Mouse (Mus musculus) frontal cortex, adult 2 months (tissue): Measurements from ENCODE around the gene Tspan9. TPM values are rescaled to one million over a fixed set of nuclear protein-coding genes. Genes with fewer than 3 reads are reported as not detected.

Experiments
- DNase-seq, 2 experiments: peaks; one replicate each; pipeline ENCODE4 v3.0.0; 2022; ENCODE audit warnings: low spot score in 1 of 2; ENCODE audit errors: extremely low spot score in 1 of 2
- polyA plus RNA-seq: library from polyadenylated mRNA; depleted of rRNA; stranded (reverse); fragments of >200 nt; gene quantifications from 2 replicates; pipeline ENCODE4 v1.2.3, GENCODE M21; 2012

Tspan9 gene
- polyA plus RNA-seq, 1 experiment, result 56.9 TPM

DNA sequence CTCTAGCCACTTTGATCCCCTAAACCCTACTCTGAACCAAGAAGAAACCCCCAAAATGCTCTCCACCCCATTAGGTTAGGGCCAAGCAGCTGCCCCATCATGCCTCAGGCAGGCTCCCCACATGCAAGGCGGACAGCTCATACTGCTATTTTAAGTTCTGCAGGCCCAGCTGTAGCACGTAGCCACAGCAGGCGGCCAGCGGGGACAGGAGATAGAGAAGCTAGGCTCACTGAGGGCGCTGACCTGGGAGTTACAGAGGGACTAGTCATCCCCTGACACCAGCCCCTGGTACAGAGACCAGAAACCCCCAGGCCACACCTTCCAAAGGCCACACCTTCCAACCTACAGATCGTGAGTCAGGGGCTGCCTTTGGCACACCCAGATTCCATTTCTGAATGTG, 96.6 kb downstream of the Tspan9 start:
- DNase-seq, result no peak

- no peak for DNase-seq
Observed at GRCm38 (mm10) chr6:128044691-128045090, 98.7 kb downstream of the Tspan9 start.

- no peak for DNase-seq
Observed at GRCm38 (mm10) chr6:128043486-128043885, 99.9 kb downstream of the Tspan9 start.

- DNase-seq, result no peak
Observed at GRCm38 (mm10) chr6:128041836-128042235, 101.6 kb downstream of the Tspan9 start.

- no peak for DNase-seq
Observed at GRCm38 (mm10) chr6:128039077-128039766, 104.2 kb downstream of the Tspan9 start.

DNA sequence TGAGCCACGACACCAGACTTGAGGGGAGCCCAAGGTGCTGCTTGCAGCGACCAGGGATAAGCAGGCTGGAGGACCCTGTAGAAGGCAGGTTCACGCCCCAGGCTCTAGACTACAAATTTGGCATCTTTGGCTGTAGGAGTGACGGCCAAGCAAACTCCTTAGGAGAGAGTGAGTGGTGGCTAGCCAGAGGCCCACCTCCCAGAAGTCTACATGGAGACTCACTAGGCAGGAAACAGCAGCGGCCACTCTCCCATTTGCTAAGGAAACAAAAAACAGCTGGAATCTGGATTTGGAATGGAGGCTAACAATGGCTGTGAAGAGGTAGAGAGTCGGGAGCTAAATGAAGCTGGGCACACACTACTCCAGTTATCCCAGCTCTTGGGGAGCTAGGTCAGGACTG, 104.8 kb downstream of the Tspan9 start:
- no peak for DNase-seq

DNA sequence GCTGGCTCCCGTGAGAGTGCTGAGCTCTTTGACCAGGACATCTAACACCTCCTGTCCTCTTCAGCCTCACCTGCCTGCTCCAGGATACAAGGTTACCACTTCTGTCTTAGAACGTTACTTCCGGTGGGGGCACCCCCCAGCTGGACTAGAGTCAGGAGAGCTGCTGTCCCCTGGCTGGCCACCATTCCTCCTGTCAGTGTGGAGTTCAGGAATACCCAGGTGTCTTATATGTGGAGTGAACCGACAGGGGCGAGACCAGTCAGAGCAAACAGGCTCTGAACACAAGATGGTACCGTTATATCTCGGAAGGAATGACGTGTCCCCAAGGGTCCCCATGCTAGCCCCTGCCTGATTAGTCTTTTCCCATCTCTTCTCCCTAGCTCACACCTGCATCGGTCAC, 106.8 kb downstream of the Tspan9 start:
- DNase-seq, result no peak

- DNase-seq, result peak; percentile 15 to 35
Observed at GRCm38 (mm10) chr6:128035930-128036309, 107.5 kb downstream of the Tspan9 start.

GRCm38 (mm10) chr6:128035250-128035929, 108.0 kb downstream of the Tspan9 start:
- peak; percentile 28 to 71 for DNase-seq

- peak in 1 of 2 experiments; percentile 50 for DNase-seq
Observed at GRCm38 (mm10) chr6:128034317-128035249, 108.8 kb downstream of the Tspan9 start.

- DNase-seq, result no peak
Observed at GRCm38 (mm10) chr6:128033868-128034250, 109.5 kb downstream of the Tspan9 start.

- no peak for DNase-seq
Observed at GRCm38 (mm10) chr6:128033172-128033867, 110.1 kb downstream of the Tspan9 start.

GRCm38 (mm10) chr6:128032252-128033171, 110.9 kb downstream of the Tspan9 start:
- peak; percentile 45 to 92 for DNase-seq

DNA sequence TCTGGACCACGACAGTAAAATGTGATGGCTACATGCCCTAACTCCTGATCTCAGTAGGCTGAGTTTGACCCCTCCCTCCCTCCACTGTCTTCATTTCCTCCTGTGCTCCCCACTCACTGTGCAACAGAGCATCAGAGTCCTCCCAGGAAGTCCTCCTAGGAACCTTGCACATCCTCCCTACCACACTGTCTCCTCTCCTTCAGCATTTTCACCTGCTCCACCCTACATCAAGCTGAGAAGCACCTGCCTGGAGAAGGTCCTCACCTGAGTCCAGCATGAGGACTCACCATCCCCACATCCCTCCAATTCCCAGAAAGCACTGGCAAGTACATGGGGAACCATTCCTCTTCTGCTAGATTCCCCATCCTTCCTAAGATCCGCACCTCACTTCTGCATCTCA, 111.8 kb downstream of the Tspan9 start:
- no peak for DNase-seq

DNA sequence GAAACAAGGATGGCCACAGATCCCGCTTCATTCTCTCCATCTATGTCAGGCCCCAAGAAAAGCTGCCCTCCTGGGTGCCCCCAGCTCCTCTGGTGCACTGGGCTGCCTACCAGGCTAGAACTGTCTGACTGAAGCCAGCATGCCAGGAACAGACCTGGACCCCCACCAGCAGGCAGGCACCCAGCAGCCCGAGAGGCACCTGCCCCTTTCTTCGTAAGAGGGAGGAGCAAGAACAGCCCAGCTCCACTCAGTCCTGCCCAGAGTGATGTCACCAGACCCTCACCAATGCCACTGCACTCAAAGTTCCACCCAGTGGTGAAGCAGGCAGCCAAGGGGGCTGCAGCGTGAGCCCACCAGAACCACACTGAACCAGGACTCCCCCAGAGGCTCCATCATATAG, 112.3 kb downstream of the Tspan9 start:
- no peak for DNase-seq

GRCm38 (mm10) chr6:128030475-128030874, 112.9 kb downstream of the Tspan9 start:
- DNase-seq, result no peak

- DNase-seq, result no peak
Observed at GRCm38 (mm10) chr6:128029517-128030348, 113.7 kb downstream of the Tspan9 start.

DNA sequence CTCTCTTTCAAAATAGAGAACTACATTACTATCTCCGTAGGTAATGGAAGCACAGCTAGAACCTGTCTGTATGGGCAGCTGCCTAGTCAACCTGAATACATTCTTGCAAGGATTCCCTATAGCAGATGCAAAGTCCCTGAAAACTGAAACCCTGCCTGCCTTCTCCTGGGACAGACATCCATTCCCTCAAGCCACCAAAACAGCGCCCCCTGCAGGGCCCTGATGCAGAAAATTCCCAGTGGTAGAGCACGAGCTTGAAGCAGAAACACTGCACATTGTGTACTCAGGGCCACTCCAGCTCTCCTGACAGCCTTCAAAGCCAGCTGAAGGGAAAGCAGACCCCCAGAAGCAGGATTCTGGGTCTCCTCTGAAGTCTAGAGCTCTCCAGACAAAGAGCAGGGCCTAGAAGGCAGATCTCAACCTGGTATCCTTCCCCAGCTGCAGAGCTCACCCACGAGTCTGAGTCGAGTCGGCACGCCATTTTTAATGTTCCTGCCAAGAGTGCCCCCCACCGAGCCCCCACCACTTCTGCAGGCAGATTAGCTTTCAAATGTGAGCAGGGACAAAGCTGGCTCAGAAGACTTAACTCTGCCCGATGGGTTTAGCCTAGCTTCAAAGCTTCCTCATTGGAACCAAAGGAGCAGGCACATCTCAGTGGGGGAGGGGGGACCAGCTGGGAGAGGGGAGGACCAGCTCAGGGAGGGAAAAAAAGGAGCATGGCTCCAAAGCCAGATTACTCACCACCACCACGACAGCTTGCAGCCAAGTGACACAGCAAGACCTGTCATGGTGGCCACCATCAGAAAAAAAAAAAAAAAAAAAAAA, 115.1 kb downstream of the Tspan9 start:
- DNase-seq, result no peak
